Mouse (Mus musculus) MEL (cell line): ENCODE data around the gene Gmfb. TPM values are rescaled to one million over a fixed set of nuclear protein-coding genes. Genes with fewer than 3 reads are reported as not detected.
A peak's percentile ranks its signal among the peaks of the same experiment; 100 is the strongest.

Experiments
- DNase-seq: peaks from one replicate; pipeline ENCODE4 v3.0.0; 2011; ENCODE audit warnings: low read depth, low spot score
- H3K27ac ChIP-seq: 2 replicates; pipeline ENCODE4 v1.5.1; 2012; ENCODE audit warnings: low read depth, mild to moderate bottlenecking, control low read depth, low read length, moderate library complexity; ENCODE audit not compliant: control insufficient read depth
- H3K27me3 ChIP-seq, 2 experiments: fragments of 150-350 bp in 1 of 2; sonication (generic) in 1 of 2; 2 replicates each; pipeline ENCODE4 v1.6.1; 2012; ENCODE audit warnings: low read length in 2 of 2, mild to moderate bottlenecking in 2 of 2, improper control_type of control experiment in 1 of 2, moderate library complexity in 1 of 2; ENCODE audit not compliant: insufficient read depth in 2 of 2, control insufficient read depth in 1 of 2
- H3K36me3 ChIP-seq, 2 experiments: 2 replicates each; pipeline ENCODE4 v1.6.1; 2012 to 2014; ENCODE audit warnings: low read length in 2 of 2, improper control_type of control experiment in 1 of 2, inconsistent platforms in 1 of 2, mild to moderate bottlenecking in 1 of 2; ENCODE audit not compliant: insufficient read depth in 2 of 2, control insufficient read depth in 1 of 2
- H3K4me1 ChIP-seq, 2 experiments: fragments of 150-350 bp in 1 of 2; sonication (generic) in 1 of 2; 2 replicates each; pipeline ENCODE4 v1.6.1; 2012; ENCODE audit warnings: low read length in 2 of 2, improper control_type of control experiment in 1 of 2, mild to moderate bottlenecking in 1 of 2; ENCODE audit not compliant: insufficient read depth in 2 of 2, control insufficient read depth in 1 of 2
- H3K4me3 ChIP-seq, 2 experiments: fragments of 150-350 bp in 1 of 2; sonication (generic) in 1 of 2; 2 replicates each; pipeline ENCODE4 v1.5.1; 2012; ENCODE audit warnings: low read depth in 2 of 2, low read length in 2 of 2, mild to moderate bottlenecking in 2 of 2, moderate library complexity in 2 of 2, control low read depth in 1 of 2, improper control_type of control experiment in 1 of 2; ENCODE audit not compliant: control insufficient read depth in 1 of 2, insufficient read depth in 1 of 2
- H3K79me2 ChIP-seq: 2 replicates; pipeline ENCODE4 v1.6.1; 2012; ENCODE audit warnings: mild to moderate bottlenecking, low read length, moderate library complexity; ENCODE audit not compliant: control insufficient read depth, poor library complexity, insufficient read depth
- H3K9ac ChIP-seq: 2 replicates; pipeline ENCODE4 v1.6.1; 2012; ENCODE audit warnings: low read depth, mild to moderate bottlenecking, control low read depth, low read length, moderate library complexity; ENCODE audit not compliant: control insufficient read depth, poor library complexity, severe bottlenecking
- H3K9me3 ChIP-seq: fragments of 150-350 bp; sonication (generic); replicated peaks from 2 replicates; pipeline ENCODE4 v1.6.1; 2012; ENCODE audit warnings: mild to moderate bottlenecking, low read length, improper control_type of control experiment, moderate library complexity; ENCODE audit not compliant: insufficient read depth
- BHLHE40 ChIP-seq: IDR thresholded peaks from 2 replicates; pipeline ENCODE4 v1.6.1; 2012; ENCODE audit warnings: low read depth, mild to moderate bottlenecking, inconsistent platforms, low read length, improper control_type of control experiment, borderline replicate concordance
- CHD2 ChIP-seq: IDR thresholded peaks from 2 replicates; pipeline ENCODE4 v1.6.1; 2011; ENCODE audit warnings: low read length, improper control_type of control experiment
- CTCF ChIP-seq, 3 experiments: IDR thresholded peaks in 2 of 3; conservative IDR thresholded peaks in 1 of 3; 2 replicates each; pipeline ENCODE4 v1.5.1; 2011 to 2012; ENCODE audit warnings: low read length in 3 of 3, low read depth in 2 of 3, mild to moderate bottlenecking in 2 of 3, improper control_type of control experiment in 1 of 3, inconsistent platforms in 1 of 3, mixed read lengths in 1 of 3, moderate library complexity in 1 of 3; ENCODE audit not compliant: control insufficient read depth in 1 of 3, insufficient read depth in 1 of 3, poor library complexity in 1 of 3, severe bottlenecking in 1 of 3
- E2F4 ChIP-seq: IDR thresholded peaks from 2 replicates; pipeline ENCODE4 v1.6.1; 2011; ENCODE audit warnings: low read depth, low read length, improper control_type of control experiment, borderline replicate concordance
- ELF1 ChIP-seq: IDR thresholded peaks from 2 replicates; pipeline ENCODE4 v1.6.1; 2014; ENCODE audit warnings: low read depth, mild to moderate bottlenecking, inconsistent platforms, low read length, improper control_type of control experiment, moderate library complexity
- GABPA ChIP-seq: IDR thresholded peaks from 2 replicates; pipeline ENCODE4 v1.6.1; 2012; ENCODE audit warnings: low read depth, mild to moderate bottlenecking, inconsistent platforms, low read length, improper control_type of control experiment, moderate library complexity
- GATA1 ChIP-seq: IDR thresholded peaks from 2 replicates; pipeline ENCODE4 v1.6.1; 2011; ENCODE audit warnings: low read depth, low read length, improper control_type of control experiment
- JUND ChIP-seq: IDR thresholded peaks from 2 replicates; pipeline ENCODE4 v1.6.1; 2011; ENCODE audit warnings: low read depth, mild to moderate bottlenecking, improper control_type of control experiment, low read length
- KAT2A ChIP-seq: conservative IDR thresholded peaks from 2 replicates; pipeline ENCODE4 v1.6.1; 2012; ENCODE audit warnings: low read depth, low read length, improper control_type of control experiment, inconsistent platforms
- MAFK ChIP-seq: IDR thresholded peaks from 2 replicates; pipeline ENCODE4 v1.6.1; 2011; ENCODE audit warnings: low read depth, mild to moderate bottlenecking, low read length, improper control_type of control experiment, borderline replicate concordance
- MAX ChIP-seq: IDR thresholded peaks from 2 replicates; pipeline ENCODE4 v1.6.1; 2011; ENCODE audit warnings: low read length, improper control_type of control experiment
- MAZ ChIP-seq: IDR thresholded peaks from 2 replicates; pipeline ENCODE4 v1.6.1; 2012; ENCODE audit warnings: low read depth, mild to moderate bottlenecking, inconsistent platforms, low read length, improper control_type of control experiment
- MEF2A ChIP-seq: IDR thresholded peaks from 2 replicates; pipeline ENCODE4 v1.6.1; 2014; ENCODE audit warnings: low read depth, mild to moderate bottlenecking, inconsistent platforms, low read length, improper control_type of control experiment; ENCODE audit not compliant: poor library complexity, insufficient replicate concordance, severe bottlenecking; ENCODE audit errors: extremely low read depth
- MXI1 ChIP-seq: IDR thresholded peaks from 2 replicates; pipeline ENCODE4 v1.6.1; 2011; ENCODE audit warnings: mild to moderate bottlenecking, low read depth, low read length, improper control_type of control experiment
- MYB ChIP-seq: IDR thresholded peaks from 2 replicates; pipeline ENCODE4 v1.6.1; 2011; ENCODE audit warnings: mild to moderate bottlenecking, low read depth, low read length, improper control_type of control experiment
- MYC ChIP-seq: IDR thresholded peaks from 2 replicates; pipeline ENCODE4 v1.6.1; 2011; ENCODE audit warnings: low read depth, mild to moderate bottlenecking, low read length, improper control_type of control experiment, moderate library complexity
- NELFE ChIP-seq: IDR thresholded peaks from 2 replicates; pipeline ENCODE4 v1.6.1; 2011; ENCODE audit warnings: low read depth, low read length, improper control_type of control experiment
- NRF1 ChIP-seq: IDR thresholded peaks from 2 replicates; pipeline ENCODE4 v1.6.1; 2014; ENCODE audit warnings: low read depth, mild to moderate bottlenecking, inconsistent platforms, low read length, improper control_type of control experiment, moderate library complexity; ENCODE audit not compliant: poor library complexity, insufficient read depth, severe bottlenecking
- POLR2A ChIP-seq, 2 experiments: IDR thresholded peaks; 2 replicates each; pipeline ENCODE4 v1.6.1; 2011 to 2012; ENCODE audit warnings: low read length in 2 of 2, mild to moderate bottlenecking in 2 of 2, control low read depth in 1 of 2, improper control_type of control experiment in 1 of 2, low read depth in 1 of 2, moderate library complexity in 1 of 2; ENCODE audit not compliant: control insufficient read depth in 1 of 2, insufficient read depth in 1 of 2, poor library complexity in 1 of 2
- POLR2AphosphoS2 ChIP-seq: IDR thresholded peaks from 2 replicates; pipeline ENCODE4 v1.6.1; 2011; ENCODE audit warnings: low read length, improper control_type of control experiment
- POLR2AphosphoS5 ChIP-seq: IDR thresholded peaks from 2 replicates; pipeline ENCODE4 v1.6.1; 2012; ENCODE audit warnings: low read depth, borderline replicate concordance, mild to moderate bottlenecking, inconsistent platforms, low read length, moderate library complexity, mixed read lengths
- RAD21 ChIP-seq: IDR thresholded peaks from 2 replicates; pipeline ENCODE4 v1.6.1; 2011; ENCODE audit warnings: mild to moderate bottlenecking, low read depth, low read length, improper control_type of control experiment
- RCOR1 ChIP-seq: IDR thresholded peaks from 2 replicates; pipeline ENCODE4 v1.6.1; 2012; ENCODE audit warnings: low read depth, mild to moderate bottlenecking, inconsistent platforms, low read length, improper control_type of control experiment
- SIN3A ChIP-seq: IDR thresholded peaks from 2 replicates; pipeline ENCODE4 v1.6.1; 2012; ENCODE audit warnings: low read length, improper control_type of control experiment, inconsistent platforms
- SMC3 ChIP-seq: IDR thresholded peaks from 2 replicates; pipeline ENCODE4 v1.6.1; 2011; ENCODE audit warnings: low read depth, low read length, improper control_type of control experiment
- TAL1 ChIP-seq: IDR thresholded peaks from 2 replicates; pipeline ENCODE4 v1.6.1; 2012; ENCODE audit warnings: mild to moderate bottlenecking, inconsistent platforms, low read length, moderate library complexity, mixed read lengths
- TBP ChIP-seq: IDR thresholded peaks from 2 replicates; pipeline ENCODE4 v1.8.0; 2011; ENCODE audit warnings: low read depth, low read length, improper control_type of control experiment
- TCF12 ChIP-seq: IDR thresholded peaks from 2 replicates; pipeline ENCODE4 v1.6.1; 2014; ENCODE audit warnings: low read depth, mild to moderate bottlenecking, inconsistent platforms, low read length, improper control_type of control experiment, moderate library complexity
- UBTF ChIP-seq: IDR thresholded peaks from 2 replicates; pipeline ENCODE4 v1.6.1; 2012; ENCODE audit warnings: low read depth, mild to moderate bottlenecking, inconsistent platforms, low read length, improper control_type of control experiment, moderate library complexity, borderline replicate concordance; ENCODE audit not compliant: insufficient read depth
- USF1 ChIP-seq: IDR thresholded peaks from 2 replicates; pipeline ENCODE4 v1.6.1; 2014; ENCODE audit warnings: low read depth, mild to moderate bottlenecking, inconsistent platforms, low read length, improper control_type of control experiment, moderate library complexity
- USF2 ChIP-seq, 2 experiments: IDR thresholded peaks; 2 replicates each; pipeline ENCODE4 v1.6.1; 2011 to 2012; ENCODE audit warnings: improper control_type of control experiment in 2 of 2, low read length in 2 of 2, borderline replicate concordance in 1 of 2, inconsistent platforms in 1 of 2, low read depth in 1 of 2, mild to moderate bottlenecking in 1 of 2; ENCODE audit not compliant: insufficient read depth in 1 of 2
- ZKSCAN1 ChIP-seq: IDR thresholded peaks from 2 replicates; pipeline ENCODE4 v1.6.1; 2012; ENCODE audit warnings: low read depth, mild to moderate bottlenecking, inconsistent platforms, low read length, improper control_type of control experiment, moderate library complexity
- ZMIZ1 ChIP-seq: IDR thresholded peaks from 2 replicates; pipeline ENCODE4 v1.6.1; 2012; ENCODE audit warnings: low read depth, mild to moderate bottlenecking, inconsistent platforms, low read length, improper control_type of control experiment, moderate library complexity
- ZNF384 ChIP-seq: IDR thresholded peaks from 2 replicates; pipeline ENCODE4 v1.6.1; 2012; ENCODE audit warnings: low read depth, mild to moderate bottlenecking, inconsistent platforms, low read length, improper control_type of control experiment
- polyA plus RNA-seq, 2 experiments: library from polyadenylated mRNA; stranded (reverse) in 1 of 2; unstranded in 1 of 2; fragments of >175 nt in 1 of 2; fragments of >200 nt in 1 of 2; gene quantifications; 2 replicates each; pipeline versions ENCODE4 v1.2.1 to v1.2.4; 2012; ENCODE audit warnings: low replicate concordance in 2 of 2, low read depth in 1 of 2; ENCODE audit not compliant: insufficient read length in 2 of 2, insufficient read depth in 1 of 2, missing spikeins in 1 of 2
- total RNA-seq: library from RNA; depleted of rRNA; stranded (reverse); fragments of 300-350 nt; gene quantifications from 2 replicates; pipeline ENCODE4 v1.2.3, GENCODE M21; 2012; rRNA removed

Gmfb gene
- total RNA-seq (53.0 and 59.6 TPM in 2 replicates), polyA plus RNA-seq (10 to 100 TPM in 1 of 2 experiments, not detected in 1; 55.6 TPM)

- H3K27ac ChIP-seq, result peak within 1 kb of the TSS; percentile 96
- peak within 1 kb of the TSS; percentile 95 to 99 for H3K4me3 ChIP-seq
- H3K36me3 ChIP-seq, result peaks cover 3 to 18% of the 10 kb centered on the region in 2 experiments; a peak in 3 of 4 replicates
- no peaks in the 10 kb centered on the region for H3K27me3 ChIP-seq
- H3K9ac ChIP-seq, result peak within 1 kb of the TSS; percentile 100
- peaks cover 4 to 18% of the 10 kb centered on the region in 2 experiments for H3K4me1 ChIP-seq
- no peaks in the 10 kb centered on the region for H3K9me3 ChIP-seq
- DNase-seq, result peak; percentile 95
- H3K79me2 ChIP-seq, result peaks cover 39% of the 10 kb centered on the region
- TF ChIP-seq SMC3 (0 out of 2 replicates have a peak, but pooled peaks have one; percentile 15), MYB (peak; percentile 83), RCOR1 (peak; percentile 45; the same call in 1 of the 2 replicates), KAT2A (no peak; the same call in 1 of the 2 replicates), TBP (no peak), ZNF384 (no peak), TCF12 (peak; percentile 70; the same call in 1 of the 2 replicates), UBTF (0 out of 2 replicates have a peak, but pooled peaks have one; percentile 42), ZKSCAN1 (no peak), NELFE (peak; percentile 78), JUND (no peak), MEF2A (no peak), MAZ (peak; percentile 71; the same call in 1 of the 2 replicates), ZMIZ1 (peak; percentile 55; the same call in 1 of the 2 replicates), CTCF (IDR thresholded peaks at IDR 0.05 in 2 of 3, conservative IDR thresholded peaks at IDR 0.05 in 1 of 3; ENCODE audit: control insufficient read depth in 1 of 3, insufficient read depth in 1 of 3, low read depth in 2 of 3, low read length in 3 of 3, poor library complexity in 1 of 3, severe bottlenecking in 1 of 3) (no peak), SIN3A (peak; percentile 97; the same call in 1 of the 2 replicates), POLR2AphosphoS2 (no peak; the same call in 1 of the 2 replicates), GATA1 (no peak), CHD2 (no peak), ELF1 (peak; percentile 90), BHLHE40 (peak; percentile 100), POLR2AphosphoS5 (no peak), TAL1 (no peak), MXI1 (peak; percentile 93), NRF1 (0 out of 2 replicates have a peak, but pooled peaks have one; percentile 27), MAX (peak; percentile 96), MYC (peak; percentile 96), USF2 (IDR thresholded peaks at IDR 0.05; ENCODE audit: borderline replicate concordance in 1 of 2, insufficient read depth in 1 of 2, low read depth in 1 of 2, low read length in 2 of 2) (peak in 1 of 2 experiments; percentile 82; a peak in 2 of 4 replicates), GABPA (no peak), E2F4 (no peak), USF1 (peak; percentile 97), MAFK (no peak), RAD21 (no peak), POLR2A (IDR thresholded peaks at IDR 0.05; ENCODE audit: control insufficient read depth in 1 of 2, insufficient read depth in 1 of 2, low read depth in 1 of 2, low read length in 2 of 2, poor library complexity in 1 of 2) (peak; percentile 60 to 79; a peak in 2 of 4 replicates)
Measured at GRCm38 (mm10) chr14:46821873-46822716, at the start of gene Gmfb. TSS of gene Gmfb (minus strand) at chr14:46822242.
